Mouse (Mus musculus): ENCODE data around the gene Zfp800. TPM values are rescaled to one million over a fixed set of nuclear protein-coding genes. Genes with fewer than 3 reads are reported as not detected.

The Zfp800 gene
- polyA plus RNA-seq, 1 experiment from 2014 or later: 28.6 TPM

Other genes starting within 250 kb of the Zfp800 start
- 357 and 363 TPM in 2 replicates for gene Arf5, start 25.6 kb upstream of the Zfp800 start, polyA plus RNA-seq (2015; fragmentation: Nextera tagmentation; extraction: Ambion mirVana)
- 0.16 TPM in 1 of 2 replicates, not detected in the other for gene Fscn3, start 29.8 kb upstream of the Zfp800 start, polyA plus RNA-seq (2015; fragmentation: Nextera tagmentation; extraction: Ambion mirVana)
- 13.2 and 14.2 TPM in 2 replicates for gene Gcc1, start 30.4 kb upstream of the Zfp800 start, polyA plus RNA-seq (2015; fragmentation: Nextera tagmentation; extraction: Ambion mirVana)
- gene Pax4, start 51.3 kb upstream of the Zfp800 start, polyA plus RNA-seq (2015; fragmentation: Nextera tagmentation; extraction: Ambion mirVana): not detected in 2 replicates
- gene Snd1, start 77.1 kb upstream of the Zfp800 start, polyA plus RNA-seq (2015; fragmentation: Nextera tagmentation; extraction: Ambion mirVana): 82.4 and 86.5 TPM in 2 replicates